Mouse (Mus musculus) heart, embryonic 16.5 days (tissue): ENCODE measurements around the gene Ubald2. TPM values are rescaled to one million over a fixed set of nuclear protein-coding genes. Genes with fewer than 3 reads are reported as not detected.
A peak's percentile ranks its signal among the peaks of the same experiment; 100 is the strongest.

Experiments used
- ATAC-seq: fragments of 200-750 bp; cut with Nextera tagmentation; replicated peaks from 2 replicates; pipeline ENCODE4 v1.8.0; 2017; ENCODE audit warnings: moderate number of reproducible peaks; ENCODE audit not compliant: insufficient read depth, low FRiP score; ENCODE audit errors: extremely low read depth
- H3K27ac ChIP-seq: fragments of 300-500 bp; sonication (generic); 2 replicates; pipeline ENCODE4 v1.5.1; 2014; ENCODE audit warnings: mild to moderate bottlenecking, low read length, control low read depth, moderate library complexity
- H3K27me3 ChIP-seq: fragments of 300-500 bp; sonication (generic); 2 replicates; pipeline ENCODE4 v1.6.1; 2014; ENCODE audit warnings: low read length, mixed read lengths; ENCODE audit not compliant: control insufficient read depth, insufficient read depth
- H3K36me3 ChIP-seq: fragments of 300-500 bp; sonication (generic); 2 replicates; pipeline ENCODE4 v1.6.1; 2014; ENCODE audit not compliant: control insufficient read depth, insufficient read depth
- H3K4me1 ChIP-seq: fragments of 300-500 bp; sonication (generic); 2 replicates; pipeline ENCODE4 v1.6.1; 2014; ENCODE audit warnings: low read length, mixed read lengths; ENCODE audit not compliant: control insufficient read depth, insufficient read depth
- H3K4me2 ChIP-seq: fragments of 300-500 bp; sonication (generic); 2 replicates; pipeline ENCODE4 v1.6.1; 2014; ENCODE audit warnings: low read depth, mild to moderate bottlenecking, control low read depth, low read length
- H3K4me3 ChIP-seq: fragments of 300-500 bp; sonication (generic); 2 replicates; pipeline ENCODE4 v1.5.1; 2014; ENCODE audit warnings: mild to moderate bottlenecking, control low read depth, low read length
- H3K9ac ChIP-seq: fragments of 300-500 bp; sonication (generic); 2 replicates; pipeline ENCODE4 v1.6.1; 2014; ENCODE audit warnings: low read length, control low read depth
- H3K9me3 ChIP-seq: fragments of 300-500 bp; sonication (generic); replicated peaks from 2 replicates; pipeline ENCODE4 v1.6.1; 2016; ENCODE audit warnings: low read length; ENCODE audit not compliant: control insufficient read depth
- WGBS: fragments of 180-500 bp; shearing (Covaris S2); extraction: QIAGEN DNeasy Blood & Tissue Kit; methylation state at CpG from one replicate; pipeline ENCODE4 v1.1.7; 2014; 5-methylcytosine and 5-hydroxymethylcytosine counted together
- polyA plus RNA-seq: library from polyadenylated mRNA; unstranded; fragments of >200 nt; fragmentation: Nextera tagmentation; extraction: Ambion mirVana; gene quantifications from 2 replicates; pipeline ENCODE4 v1.2.1, GENCODE M21; 2015

The Ubald2 gene
- polyA plus RNA-seq, 1 experiment from 2014 or later, result 35.4 TPM

- Histone ChIP-seq H3K4me1 (peaks cover 14% of the 10 kb centered on the region), H3K27ac (peak overlapping the region; percentile 31; the same call in 1 of the 2 replicates), H3K9me3 (no peaks in the 10 kb centered on the region), H3K9ac (peak overlapping the region; percentile 85), H3K36me3 (no peaks in the 10 kb centered on the region), H3K27me3 (no peaks in the 10 kb centered on the region; the same call in 1 of the 2 replicates), H3K4me2 (peak overlapping the region; percentile 100), H3K4me3 (peak overlapping the region; percentile 83)
- WGBS, result 1% methylated on average over 61 of the region's 76 CpGs
- ATAC-seq, result peak; percentile 26
Measured at GRCm38 (mm10) chr11:116412028-116412827, 21.7 kb upstream of the Ubald2 start.

GRCm38 (mm10) chr11:116412904-116413630 is 20.8 kb upstream of the Ubald2 start, which contains the start of gene Rnf157:
Gene Rnf157, minus strand, starts transcription at chr11:116413032.
- Histone ChIP-seq H3K9ac (peak within 1 kb of the TSS; percentile 85), H3K36me3 (no peaks in the 10 kb centered on the region), H3K9me3 (no peaks in the 10 kb centered on the region), H3K4me1 (peaks cover 14% of the 10 kb centered on the region), H3K27me3 (no peaks in the 10 kb centered on the region; the same call in 1 of the 2 replicates), H3K4me2 (peak within 1 kb of the TSS; percentile 100), H3K4me3 (peak within 1 kb of the TSS; percentile 83), H3K27ac (peak within 1 kb of the TSS; percentile 31; the same call in 1 of the 2 replicates)
- WGBS, result 2% methylated on average over 65 of the region's 82 CpGs
- peak; percentile 91 for ATAC-seq

- ATAC-seq, result no peak
- Histone ChIP-seq H3K9me3 (no peaks in the 10 kb centered on the region), H3K4me3 (peak overlapping the region; percentile 83), H3K27ac (no peak overlapping the region), H3K9ac (peak overlapping the region; percentile 78), H3K4me1 (peaks cover 14% of the 10 kb centered on the region), H3K36me3 (no peaks in the 10 kb centered on the region), H3K4me2 (peak overlapping the region; percentile 100), H3K27me3 (no peaks in the 10 kb centered on the region; the same call in 1 of the 2 replicates)
- 69% methylated on average over 4 of the region's 4 CpGs for WGBS
Measured at GRCm38 (mm10) chr11:116413631-116414022, 20.3 kb upstream of the Ubald2 start.

DNA sequence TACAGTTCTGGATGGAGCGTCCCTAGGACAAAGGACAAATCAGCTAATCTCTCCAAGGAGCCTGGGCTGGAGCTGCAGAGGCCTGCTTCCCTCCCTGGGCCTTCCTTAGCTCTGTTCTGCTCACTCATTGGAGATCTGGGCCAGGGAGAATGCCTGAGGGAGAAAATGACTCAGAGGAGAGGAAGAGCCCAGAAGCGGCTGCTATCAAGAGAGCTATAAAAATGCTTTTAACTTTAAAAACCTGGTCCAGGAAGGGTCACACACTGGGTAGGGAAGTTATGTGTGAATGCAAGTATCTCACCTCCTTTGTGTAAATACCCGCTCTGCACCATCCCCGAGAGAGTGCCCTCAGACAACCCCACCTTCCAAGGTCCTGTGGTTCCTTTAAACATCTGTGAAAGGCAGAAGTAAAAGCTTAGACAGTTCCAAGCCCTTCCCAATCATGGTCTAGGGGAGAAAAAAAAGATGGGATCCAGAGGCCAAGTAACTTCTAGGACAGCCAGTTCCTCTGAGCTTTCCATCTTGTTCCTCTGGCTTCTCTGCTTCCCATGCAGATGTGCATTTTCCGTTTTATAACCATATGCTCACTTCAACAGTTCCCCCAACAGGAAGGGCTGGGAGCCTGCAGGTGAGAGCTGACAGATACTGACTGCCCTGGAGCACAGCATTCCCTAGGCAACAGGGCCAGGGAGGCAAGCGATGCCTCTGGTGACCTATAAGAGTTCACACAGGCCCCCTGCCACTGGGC is 17.5 kb upstream of the Ubald2 start:
- no peak overlapping the region for H3K4me2 ChIP-seq
- peaks cover 14% of the 10 kb centered on the region for H3K4me1 ChIP-seq
- no peaks in the 10 kb centered on the region for H3K36me3 ChIP-seq
- ATAC-seq, result no peak
- H3K27me3 ChIP-seq, result no peaks in the 10 kb centered on the region; the same call in 1 of the 2 replicates
- H3K9ac ChIP-seq, result no peak overlapping the region
- peak overlapping the region; percentile 60 for H3K27ac ChIP-seq
- H3K4me3 ChIP-seq, result no peak overlapping the region
- H3K9me3 ChIP-seq, result no peaks in the 10 kb centered on the region
- 60% methylated on average over 6 of the region's 6 CpGs for WGBS

GRCm38 (mm10) chr11:116417054-116417453 is 16.8 kb upstream of the Ubald2 start:
- Histone ChIP-seq H3K9me3 (no peaks in the 10 kb centered on the region), H3K27me3 (no peaks in the 10 kb centered on the region; the same call in 1 of the 2 replicates), H3K36me3 (no peaks in the 10 kb centered on the region), H3K27ac (no peak overlapping the region), H3K9ac (no peak overlapping the region), H3K4me2 (no peak overlapping the region), H3K4me3 (no peak overlapping the region), H3K4me1 (peaks cover 7% of the 10 kb centered on the region)
- WGBS, result 93% methylated on average over 5 of the region's 5 CpGs
- no peak for ATAC-seq

- ATAC-seq, result no peak
- H3K9ac ChIP-seq, result no peak overlapping the region
Measured at GRCm38 (mm10) chr11:116418194-116418840, 15.6 kb upstream of the Ubald2 start.

GRCm38 (mm10) chr11:116418841-116419462 is 14.9 kb upstream of the Ubald2 start:
- no peaks in the 10 kb centered on the region for H3K36me3 ChIP-seq

More at GRCm38 (mm10) chr11:116418194-116418840, 15.6 kb upstream of the Ubald2 start:
- Histone ChIP-seq H3K27ac (peak overlapping the region; percentile 61), H3K4me3 (no peak overlapping the region), H3K27me3 (no peaks in the 10 kb centered on the region), H3K36me3 (no peaks in the 10 kb centered on the region), H3K4me1 (peaks cover 3% of the 10 kb centered on the region), H3K9me3 (no peaks in the 10 kb centered on the region), H3K4me2 (no peak overlapping the region)
- WGBS, result 4% methylated on average over 2 of the region's 2 CpGs

GRCm38 (mm10) chr11:116421102-116421501 is 12.8 kb upstream of the Ubald2 start:
- WGBS, result 67% methylated on average over 6 of the region's 6 CpGs

More at GRCm38 (mm10) chr11:116418841-116419462, 14.9 kb upstream of the Ubald2 start:
- Histone ChIP-seq H3K27me3 (no peaks in the 10 kb centered on the region), H3K9me3 (no peaks in the 10 kb centered on the region), H3K27ac (peak overlapping the region; percentile 61), H3K4me1 (no peaks in the 10 kb centered on the region; the same call in 1 of the 2 replicates), H3K4me3 (no peak overlapping the region), H3K9ac (no peak overlapping the region), H3K4me2 (no peak overlapping the region)
- no peak for ATAC-seq
- WGBS, result 80% methylated on average over 6 of the region's 6 CpGs

More at GRCm38 (mm10) chr11:116421102-116421501, 12.8 kb upstream of the Ubald2 start:
- Histone ChIP-seq H3K4me2 (no peak overlapping the region), H3K27me3 (no peaks in the 10 kb centered on the region), H3K9ac (no peak overlapping the region), H3K4me1 (peaks cover 2% of the 10 kb centered on the region), H3K27ac (no peak overlapping the region), H3K4me3 (no peak overlapping the region), H3K9me3 (no peaks in the 10 kb centered on the region), H3K36me3 (no peaks in the 10 kb centered on the region)
- no peak for ATAC-seq
